Mouse (Mus musculus) gastrocnemius, postnatal 10 days (tissue): ENCODE results near the gene Klf13. TPM values are rescaled to one million over a fixed set of nuclear protein-coding genes. Genes with fewer than 3 reads are reported as not detected.

Source experiments
- DNase-seq: peaks from one replicate; pipeline ENCODE4 v3.0.0; 2021; ENCODE audit warnings: mixed read lengths
- long read RNA-seq, 2 experiments: library from polyadenylated mRNA; stranded (forward); transcript quantifications; one replicate each; pipeline ENCODE4 v2.0.0; 2021
- total RNA-seq, 2 experiments: library from RNA; stranded (reverse); gene quantifications; 2 replicates each; pipeline ENCODE4 v1.2.3; 2021

The Klf13 gene
- 10 to 100 TPM; 38.3 to 50.8 TPM for total RNA-seq
- long read RNA-seq, experiment 1, full-length matches to known transcripts, result 9 of 19 reads
- long read RNA-seq, experiment 1, partial matches to known transcripts, result 1 of 19 reads
- long read RNA-seq, experiment 1, other reads (novel, unspliced or antisense), result 9 of 19 reads
- long read RNA-seq, experiment 2, full-length matches to known transcripts, result 5 of 15 reads
- long read RNA-seq, experiment 2, partial matches to known transcripts, result 0 of 15 reads
- long read RNA-seq, experiment 2, other reads (novel, unspliced or antisense), result 10 of 15 reads

GRCm38 (mm10) chr7:63938914-63939396, at the start of gene Klf13:
Gene Klf13, minus strand, starts transcription at chr7:63938915.
- peak; percentile 95 for DNase-seq

- no peak for DNase-seq
These were observed 49.7 kb upstream of the Klf13 start for GRCm38 (mm10) chr7:63988391-63988790.

- DNase-seq, result peak; percentile 20
These were observed 47.9 kb upstream of the Klf13 start for GRCm38 (mm10) chr7:63986407-63987182.

GRCm38 (mm10) chr7:63985696-63986406, 47.1 kb upstream of the Klf13 start:
- DNase-seq, result no peak

- DNase-seq, result no peak
These were observed 46.6 kb upstream of the Klf13 start for GRCm38 (mm10) chr7:63985266-63985665.

- no peak for DNase-seq
These were observed 45.6 kb upstream of the Klf13 start for GRCm38 (mm10) chr7:63984329-63984728.

- DNase-seq, result no peak
These were observed 38.9 kb upstream of the Klf13 start for GRCm38 (mm10) chr7:63977631-63978030.

GRCm38 (mm10) chr7:63970986-63971385, 32.3 kb upstream of the Klf13 start:
- DNase-seq, result no peak

- no peak for DNase-seq
These were observed 31.2 kb upstream of the Klf13 start for GRCm38 (mm10) chr7:63969941-63970340.

- no peak for DNase-seq
These were observed 27.1 kb upstream of the Klf13 start for GRCm38 (mm10) chr7:63965635-63966418.

- DNase-seq, result peak; percentile 40
These were observed 26.4 kb upstream of the Klf13 start for GRCm38 (mm10) chr7:63965135-63965534.

- DNase-seq, result no peak
These were observed 25.4 kb upstream of the Klf13 start for GRCm38 (mm10) chr7:63964121-63964520.

- no peak for DNase-seq
These were observed 24.9 kb upstream of the Klf13 start for GRCm38 (mm10) chr7:63963632-63964031.

GRCm38 (mm10) chr7:63957872-63958640, 19.3 kb upstream of the Klf13 start:
- DNase-seq, result no peak

- no peak for DNase-seq
These were observed 18.4 kb upstream of the Klf13 start for GRCm38 (mm10) chr7:63956981-63957713.

- no peak for DNase-seq
These were observed 17.6 kb upstream of the Klf13 start for GRCm38 (mm10) chr7:63956138-63956823.

GRCm38 (mm10) chr7:63955440-63955839, 16.7 kb upstream of the Klf13 start:
- no peak for DNase-seq

GRCm38 (mm10) chr7:63952077-63952898, 13.6 kb upstream of the Klf13 start:
- DNase-seq, result no peak
